Mouse (Mus musculus) liver, adult 2 months (tissue): ENCODE measurements around the gene Nr0b2.

Source experiments
- CTCF ChIP-seq: fragments of 200-500 bp; IDR thresholded peaks from 2 replicates; pipeline ENCODE4 v1.5.1; 2011; ENCODE audit warnings: low read depth, low read length, control low read depth
- POLR2A ChIP-seq: fragments of 200-500 bp; IDR thresholded peaks from 2 replicates; pipeline ENCODE4 v1.6.1; 2011; ENCODE audit warnings: low read length, control low read depth; ENCODE audit not compliant: insufficient read depth; ENCODE audit errors: extremely low read depth

- TF ChIP-seq CTCF (no peak), POLR2A (0 out of 2 replicates have a peak, but pooled peaks have one; percentile 21)
These were observed 10.0 kb downstream of the Nr0b2 start for GRCm38 (mm10) chr4:133563123-133563571.
